Mouse (Mus musculus) thymus, postnatal 4 days (tissue): ENCODE results near the gene Prkce.

Source experiments
- DNase-seq: peaks from one replicate; pipeline ENCODE4 v3.0.0; 2021

Prkce gene

DNA sequence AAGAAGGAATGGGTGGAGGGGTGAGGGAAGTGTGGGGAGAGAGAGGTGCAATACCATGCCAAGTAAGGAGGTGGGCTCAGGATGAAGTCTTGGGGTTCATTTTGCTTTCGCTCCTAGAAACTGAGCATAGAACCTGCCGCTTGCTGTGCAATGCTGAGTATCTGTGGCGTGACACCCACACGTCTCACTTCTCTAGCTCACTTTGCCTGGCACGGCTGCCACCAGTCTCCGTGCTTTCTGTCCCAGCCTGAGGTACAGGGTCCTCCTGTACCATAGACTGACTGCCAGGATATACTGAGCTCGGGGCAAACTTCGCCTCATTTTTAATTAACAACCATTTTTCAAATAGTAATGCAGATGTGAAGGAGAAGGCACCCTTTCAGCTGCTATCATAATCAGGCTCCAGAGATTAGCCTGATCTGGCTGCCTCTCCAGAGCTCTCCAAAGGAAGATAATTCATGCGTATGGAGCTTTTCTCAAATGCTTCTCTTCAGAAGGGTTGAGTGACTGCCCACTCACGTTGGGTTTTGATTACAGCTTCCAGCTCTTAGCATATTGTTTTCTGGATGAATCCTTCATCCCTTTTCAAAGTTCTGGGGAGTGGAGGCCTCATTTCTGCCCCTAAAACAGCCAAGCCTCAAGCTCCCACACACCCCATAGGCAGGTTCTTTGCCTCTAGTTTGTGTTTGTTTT lies 253.2 kb downstream of the Prkce start:
- DNase-seq = no peak

DNA sequence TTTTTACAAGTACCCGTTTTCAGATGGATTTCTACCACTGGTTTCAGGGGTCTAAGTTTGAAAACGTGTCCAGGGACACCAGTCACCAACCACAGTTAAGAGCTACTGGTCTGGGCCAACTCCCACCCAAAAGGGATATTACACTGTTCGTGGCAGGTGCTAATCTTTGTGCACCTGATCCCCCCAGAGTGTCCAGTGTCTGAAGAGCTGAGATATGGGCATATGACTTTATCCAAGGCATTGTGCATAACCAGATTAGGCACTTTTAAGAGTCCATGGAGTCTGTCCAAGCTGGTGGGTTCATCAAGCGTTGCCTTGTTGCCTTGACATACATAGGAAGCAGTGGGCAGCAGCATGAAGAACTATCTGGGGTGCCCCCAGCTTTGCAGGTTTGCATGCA lies 254.4 kb downstream of the Prkce start:
- DNase-seq = no peak

DNA sequence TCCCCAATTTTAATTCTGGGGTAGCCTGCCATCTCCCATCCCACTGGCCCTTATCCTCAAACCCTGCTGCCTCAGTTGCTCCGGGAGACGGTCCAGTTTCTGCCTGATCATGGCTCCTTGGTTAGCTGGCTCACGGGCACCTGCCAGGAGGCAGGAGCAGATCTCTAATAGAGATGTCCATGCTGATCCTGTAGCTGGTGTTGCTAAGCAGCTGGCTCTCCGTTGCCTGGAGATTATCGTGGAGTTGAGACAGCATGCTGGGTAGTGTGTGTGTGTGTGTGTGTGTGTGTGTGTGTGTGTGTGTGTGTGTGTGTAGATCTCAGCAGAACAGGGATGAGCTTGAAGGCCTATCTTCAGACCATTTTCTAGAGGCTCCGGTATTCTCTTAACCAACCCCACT lies 262.3 kb downstream of the Prkce start:
- no peak for DNase-seq

DNA sequence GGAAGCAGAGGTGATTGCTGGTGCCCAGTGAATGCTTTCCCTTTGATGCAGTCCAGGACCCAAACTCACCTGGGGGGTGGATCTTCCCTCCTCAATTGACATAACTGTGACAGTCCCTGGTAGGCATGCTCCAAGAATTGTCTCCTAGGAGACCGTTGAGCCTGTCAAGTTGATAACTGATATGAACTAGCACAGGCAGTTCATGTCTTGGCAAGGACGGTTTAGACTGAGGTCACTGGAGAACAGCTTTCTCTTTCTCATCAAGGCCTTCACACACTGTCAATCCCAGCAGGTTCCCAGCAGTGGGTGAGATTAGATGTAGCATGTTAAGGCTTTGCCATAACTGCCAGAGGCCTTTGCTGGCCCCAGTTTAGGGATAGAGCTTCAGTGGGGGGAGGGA lies 265.5 kb downstream of the Prkce start:
- no peak for DNase-seq

DNA sequence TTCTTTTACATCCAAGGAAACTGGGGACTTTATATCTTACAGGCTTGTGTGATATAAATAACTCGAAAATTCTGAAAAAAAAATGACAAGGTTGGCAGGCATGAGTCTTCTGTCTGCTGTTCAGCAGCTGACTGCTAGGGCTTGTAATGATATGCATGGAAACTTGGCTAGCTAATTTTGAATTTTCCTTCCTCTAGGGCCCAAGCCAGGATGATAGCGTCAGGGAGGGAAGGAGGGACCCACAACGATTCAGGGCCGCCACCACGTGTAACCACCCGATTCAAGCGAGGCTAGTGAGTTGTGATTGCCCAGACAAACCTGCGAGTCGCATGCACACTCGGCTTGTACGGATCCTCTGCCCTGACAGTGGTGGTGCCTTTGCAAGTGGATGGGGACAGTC lies 266.2 kb downstream of the Prkce start:
- no peak for DNase-seq

DNA sequence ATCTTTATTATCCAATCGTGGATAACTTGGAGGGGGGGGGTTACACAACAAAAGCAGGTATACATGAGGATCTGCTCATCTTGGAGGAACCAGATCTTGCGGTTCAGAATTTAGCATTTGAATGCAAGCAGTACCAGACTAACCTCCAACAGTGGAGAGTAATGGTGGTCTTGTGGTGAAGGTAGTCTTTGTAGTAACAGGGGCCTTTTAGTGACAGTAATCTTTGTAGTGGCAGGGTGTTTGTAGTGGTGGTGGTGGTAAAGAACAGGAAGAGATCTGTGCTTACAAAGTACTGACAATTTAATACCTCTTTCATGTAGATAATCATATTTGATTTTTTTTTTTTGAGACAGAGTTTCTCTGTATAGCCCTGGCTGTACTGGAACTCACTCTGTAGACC lies 267.2 kb downstream of the Prkce start:
- DNase-seq = no peak

DNA sequence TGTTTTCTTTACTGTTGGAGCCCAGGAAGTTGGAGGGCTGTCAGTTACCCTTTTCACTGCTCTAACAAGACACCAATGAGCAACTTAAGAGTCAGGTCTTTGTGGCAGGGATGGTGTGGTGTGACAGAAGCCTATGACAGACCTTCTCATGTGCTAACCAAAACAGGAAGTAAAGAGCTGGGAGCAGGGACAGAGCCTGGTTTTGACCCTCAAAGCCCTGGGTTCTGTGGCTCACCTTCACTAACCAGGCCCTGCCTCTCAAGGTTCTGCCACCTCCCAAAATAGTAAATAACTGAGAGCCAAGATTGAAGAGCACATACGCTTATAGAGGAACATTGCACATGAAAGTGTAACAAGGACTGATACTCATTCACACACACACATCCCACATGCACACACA lies 268.0 kb downstream of the Prkce start:
- no peak for DNase-seq

DNA sequence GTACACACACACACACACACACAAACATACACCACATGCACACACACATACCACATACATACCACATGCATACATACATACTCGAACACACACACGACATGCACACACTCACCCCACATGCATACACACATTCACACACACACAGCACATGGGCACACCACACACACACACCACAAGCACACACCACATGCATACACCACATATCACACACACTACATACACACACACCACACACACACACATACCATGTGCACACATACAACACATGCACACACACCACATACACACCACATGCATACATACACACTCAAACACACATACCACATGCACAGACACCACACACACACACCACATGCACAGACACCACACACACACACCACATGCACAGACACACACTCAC lies 268.4 kb downstream of the Prkce start:
- DNase-seq = no peak

DNA sequence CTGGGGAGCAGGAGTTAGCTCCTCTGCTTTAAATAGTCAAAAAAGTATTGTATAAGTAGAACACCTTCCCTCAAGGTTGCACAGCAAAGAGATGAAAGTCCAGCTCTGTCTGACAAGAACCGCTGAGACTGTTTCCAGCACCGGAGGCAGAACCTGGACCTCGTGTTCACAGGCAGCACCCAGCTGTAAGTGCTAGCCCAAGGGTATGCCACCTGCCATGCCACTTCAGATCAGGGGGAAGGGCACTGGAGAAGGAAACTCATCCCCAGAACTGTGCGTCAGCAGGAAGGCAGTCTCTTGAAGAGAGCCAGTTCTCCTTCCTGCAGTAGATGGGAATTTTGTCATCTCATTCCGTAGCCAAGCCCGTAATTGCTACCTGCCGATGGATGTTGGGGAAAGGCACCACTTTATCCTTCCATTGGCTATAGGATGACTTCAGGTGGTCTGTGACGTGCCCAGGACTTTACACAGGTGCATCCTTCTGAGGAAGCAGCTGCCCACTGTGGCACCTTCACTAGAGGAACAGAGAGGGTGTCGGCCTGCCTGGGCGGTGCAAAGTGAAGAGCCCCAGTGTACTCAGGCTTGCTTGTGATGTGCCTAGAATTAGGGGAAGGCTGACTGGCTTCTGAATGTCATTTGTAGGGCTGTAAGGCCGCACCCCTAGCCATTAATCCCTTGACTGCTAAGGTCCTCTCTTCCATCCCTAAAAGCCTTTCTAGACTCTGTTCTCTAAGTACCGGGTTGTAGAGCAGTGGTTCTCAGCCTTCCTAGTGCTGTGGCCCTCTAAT lies 269.2 kb downstream of the Prkce start:
- DNase-seq = peak; percentile 50

DNA sequence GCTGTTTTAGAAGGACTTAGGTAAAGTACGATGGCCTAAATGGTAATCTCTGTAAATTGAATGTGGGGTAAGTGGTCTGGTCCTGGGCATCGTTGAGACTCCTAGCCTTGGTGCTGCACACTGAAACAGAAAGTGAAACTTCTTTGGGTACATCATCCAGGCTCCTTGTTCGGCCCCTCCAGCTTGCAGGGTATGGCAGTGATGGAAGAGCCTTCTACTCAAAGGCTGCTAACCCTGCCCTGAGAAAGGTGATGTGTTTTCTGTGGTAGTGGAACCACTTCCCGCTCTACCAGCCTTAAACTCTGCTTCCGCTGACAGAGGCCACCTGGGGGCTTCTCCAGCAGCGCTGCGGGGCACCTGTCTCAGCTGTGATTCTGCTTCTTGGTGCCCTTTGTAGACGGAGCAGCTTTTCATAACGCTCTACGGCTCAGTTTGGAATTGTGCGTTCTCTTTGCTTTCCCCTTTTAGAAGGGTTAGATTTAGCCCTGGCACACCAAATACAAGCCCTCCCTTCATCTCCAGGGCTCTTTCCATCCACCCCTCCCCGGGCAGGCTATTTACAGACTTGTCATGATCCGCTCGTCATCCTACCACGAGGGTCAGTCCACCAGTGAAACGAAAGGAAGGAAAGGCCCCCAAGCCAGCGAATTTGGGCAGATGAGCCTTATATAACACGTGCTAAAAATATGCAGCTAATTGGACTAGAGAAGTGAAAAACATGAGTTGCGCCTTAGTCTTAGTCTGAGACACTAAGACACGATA lies 270.1 kb downstream of the Prkce start:
- peak; percentile 75 for DNase-seq

DNA sequence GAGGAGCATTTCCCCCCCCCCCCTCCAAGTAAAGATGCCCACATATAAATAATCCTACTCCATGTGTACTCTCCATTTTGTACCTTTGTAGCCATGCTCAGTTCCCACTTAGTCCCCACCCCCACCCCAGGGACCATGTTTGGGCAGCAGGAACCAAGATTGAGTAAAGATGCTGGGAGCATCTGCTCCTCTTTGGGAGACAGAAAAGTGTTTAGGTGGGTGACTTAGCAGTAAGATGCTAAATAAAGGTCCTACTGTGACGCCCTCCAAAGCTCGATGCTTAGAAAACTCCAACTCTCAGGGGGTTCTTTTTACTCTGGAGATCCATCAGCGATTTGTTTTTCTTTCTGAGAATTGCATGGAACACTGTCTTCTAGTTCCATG lies 270.7 kb downstream of the Prkce start:
- DNase-seq = no peak

DNA sequence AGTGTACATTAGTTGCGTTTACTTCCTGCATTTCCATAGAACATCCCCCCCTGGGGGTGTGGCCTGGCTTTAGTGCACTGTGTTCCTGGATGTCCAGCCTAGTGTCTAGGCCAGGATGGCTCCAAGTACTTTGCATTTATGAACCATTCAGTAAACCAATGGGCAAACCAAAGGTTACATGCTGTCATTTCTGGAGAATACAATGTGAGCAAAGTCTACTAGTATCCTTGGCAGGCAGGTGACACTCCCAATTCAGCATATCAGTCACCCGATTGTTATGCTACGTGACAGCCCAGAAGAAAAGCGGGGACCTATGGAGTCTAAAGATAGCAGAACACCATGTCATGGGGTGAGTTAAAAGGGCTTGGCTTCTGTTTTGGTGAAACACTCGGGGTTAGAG lies 271.2 kb downstream of the Prkce start:
- no peak for DNase-seq

DNA sequence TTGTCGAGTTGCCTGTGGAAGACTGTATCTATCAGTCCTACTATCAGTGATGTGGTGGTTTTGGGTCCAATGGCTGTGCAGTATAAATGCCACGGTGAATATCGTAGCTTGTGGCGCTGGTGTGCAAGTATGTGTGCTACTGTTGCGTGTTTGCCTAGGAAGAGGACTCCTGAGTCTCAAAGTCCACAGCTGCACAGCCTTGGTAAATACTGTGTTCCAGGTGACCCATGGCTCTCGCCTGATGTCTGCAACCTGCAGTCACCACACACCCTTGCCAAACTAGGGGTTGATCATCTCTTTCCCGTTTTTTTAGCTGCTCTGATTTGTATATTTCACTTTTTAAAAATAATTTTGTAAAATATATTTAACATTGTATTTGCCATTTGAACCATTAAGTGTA lies 273.5 kb downstream of the Prkce start:
- no peak for DNase-seq

DNA sequence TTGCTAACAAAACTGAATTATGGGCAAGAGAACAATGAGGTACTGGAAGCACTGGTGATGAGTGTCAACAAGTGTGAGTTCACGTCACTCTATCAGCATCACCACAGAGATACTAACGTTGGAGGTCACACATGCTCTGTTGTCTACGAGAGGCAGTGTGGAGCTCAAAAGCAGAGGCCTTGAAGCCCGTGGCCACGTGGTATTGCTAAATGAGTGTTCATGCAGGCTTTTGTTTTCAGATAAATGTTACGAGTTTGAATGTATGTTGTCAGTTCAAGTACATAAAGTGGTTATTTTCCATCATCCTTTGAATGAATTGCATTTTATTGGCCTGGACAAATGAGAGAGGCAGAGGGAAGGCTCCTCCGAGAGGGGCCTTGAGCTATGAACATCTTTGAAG lies 276.3 kb downstream of the Prkce start:
- no peak for DNase-seq

DNA sequence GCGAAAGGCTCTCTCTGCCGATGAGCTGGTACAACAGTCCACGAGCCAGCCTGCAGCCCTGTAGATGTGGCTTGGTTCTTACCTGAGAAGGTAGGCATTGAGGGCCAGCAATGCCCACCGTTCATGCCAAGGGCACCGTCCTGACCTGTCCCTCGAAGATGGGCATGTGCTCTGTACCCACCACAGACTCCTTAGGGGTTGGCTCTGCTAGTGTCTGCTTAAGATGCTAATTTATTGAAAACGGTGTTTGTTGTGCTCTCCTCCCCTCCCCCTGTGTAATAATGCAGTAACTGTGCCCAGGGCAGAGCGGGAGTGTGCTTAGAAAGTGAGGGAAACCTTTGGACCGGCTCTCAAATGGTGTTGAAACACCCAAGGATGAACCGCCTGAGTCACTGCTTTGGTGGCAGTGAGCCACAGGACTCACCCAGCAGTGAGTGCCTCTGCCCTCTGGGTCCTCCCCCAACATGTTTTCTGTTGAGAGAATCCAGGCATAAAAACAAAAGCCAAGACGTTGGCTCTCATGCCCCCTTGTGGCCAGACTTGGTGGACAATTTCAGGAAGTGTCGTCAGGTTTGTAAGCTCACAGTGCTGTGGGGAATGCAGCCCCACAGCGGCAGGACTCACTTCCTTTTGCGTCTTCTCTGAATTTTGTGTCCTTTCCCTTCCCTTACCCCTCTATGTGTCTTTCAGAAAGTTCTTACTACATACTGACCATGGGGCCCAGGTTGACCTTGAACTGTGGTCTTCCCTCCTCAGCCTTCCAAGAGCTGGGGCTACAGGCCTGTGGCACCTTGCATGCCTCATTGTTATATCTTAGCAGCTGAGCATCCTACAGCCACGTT lies 277.2 kb downstream of the Prkce start:
- peak; percentile 95 for DNase-seq

DNA sequence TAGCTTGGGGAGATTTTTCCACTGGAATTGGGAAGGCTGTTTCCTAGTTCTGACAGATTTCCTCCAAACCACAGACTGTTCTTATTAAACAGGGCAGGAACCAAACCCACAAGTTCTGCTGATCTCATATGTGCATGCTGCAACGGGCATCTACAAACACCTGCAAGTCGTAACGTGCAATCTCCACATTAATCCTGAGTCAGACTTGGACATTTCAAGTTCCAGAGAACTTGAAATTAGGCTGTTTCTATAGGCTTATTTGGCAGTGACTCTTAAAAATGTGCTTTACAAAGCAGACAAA lies 277.8 kb downstream of the Prkce start:
- no peak for DNase-seq

DNA sequence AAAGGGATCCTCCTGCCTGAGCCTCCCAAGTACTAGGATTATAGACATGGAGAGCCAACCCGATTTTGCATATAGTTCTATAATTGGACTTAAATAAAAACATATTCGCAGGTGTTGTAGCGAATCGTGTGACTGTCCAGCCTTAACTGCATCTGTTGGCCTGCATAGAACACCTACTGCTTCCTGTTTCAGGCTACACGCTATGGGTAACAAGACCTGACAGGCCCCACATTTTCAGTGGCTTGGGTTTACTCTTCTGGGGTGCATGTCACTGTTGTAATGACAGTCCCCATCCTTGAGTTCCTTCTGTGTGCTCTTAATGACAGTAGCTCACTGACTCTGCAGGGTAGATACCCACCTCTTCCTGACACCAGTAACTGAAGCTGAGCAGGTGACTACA lies 278.3 kb downstream of the Prkce start:
- no peak for DNase-seq

DNA sequence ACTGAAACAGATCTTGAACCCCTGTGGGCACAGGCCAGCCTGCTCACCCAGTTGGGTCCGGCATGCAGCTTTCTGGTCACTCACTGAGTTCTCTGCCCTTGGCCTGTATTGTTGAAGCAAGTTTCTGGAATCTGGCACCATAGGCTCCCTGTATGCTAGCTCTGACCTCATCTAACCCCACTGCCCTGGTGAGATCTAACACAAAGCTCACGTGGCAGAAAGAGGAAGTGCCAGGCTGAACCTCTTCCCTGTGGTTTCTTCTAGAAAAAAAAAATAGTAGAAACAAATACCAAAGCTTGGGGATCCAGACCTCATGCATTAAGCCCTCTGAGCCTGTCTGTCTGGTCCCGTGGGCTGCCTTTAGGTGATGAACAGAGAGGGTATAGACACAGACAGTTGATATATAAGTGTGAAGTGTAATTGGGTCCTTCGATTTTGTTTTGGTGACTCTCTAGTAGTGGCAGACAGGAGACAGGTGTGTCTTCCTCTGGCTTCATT lies 279.6 kb downstream of the Prkce start:
- no peak for DNase-seq

DNA sequence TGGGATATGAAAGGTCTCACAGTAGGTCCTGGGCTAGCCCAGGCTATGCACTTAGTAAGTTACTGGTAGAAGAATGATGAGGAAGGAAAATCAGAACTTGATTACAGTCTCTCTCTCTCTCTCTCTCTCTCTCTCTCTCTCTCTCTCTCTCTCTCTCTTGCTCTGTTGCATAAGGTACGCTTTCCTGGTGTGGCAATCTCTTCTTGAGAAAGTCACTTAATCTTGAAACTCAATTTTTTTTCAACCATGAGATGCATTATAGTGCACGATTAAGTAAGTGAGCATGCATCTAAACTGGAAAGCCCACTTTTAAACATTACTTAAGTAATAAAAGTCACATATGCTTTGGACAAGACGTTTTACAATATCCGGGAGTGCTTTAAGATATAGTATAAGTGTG lies 285.3 kb downstream of the Prkce start:
- no peak for DNase-seq

DNA sequence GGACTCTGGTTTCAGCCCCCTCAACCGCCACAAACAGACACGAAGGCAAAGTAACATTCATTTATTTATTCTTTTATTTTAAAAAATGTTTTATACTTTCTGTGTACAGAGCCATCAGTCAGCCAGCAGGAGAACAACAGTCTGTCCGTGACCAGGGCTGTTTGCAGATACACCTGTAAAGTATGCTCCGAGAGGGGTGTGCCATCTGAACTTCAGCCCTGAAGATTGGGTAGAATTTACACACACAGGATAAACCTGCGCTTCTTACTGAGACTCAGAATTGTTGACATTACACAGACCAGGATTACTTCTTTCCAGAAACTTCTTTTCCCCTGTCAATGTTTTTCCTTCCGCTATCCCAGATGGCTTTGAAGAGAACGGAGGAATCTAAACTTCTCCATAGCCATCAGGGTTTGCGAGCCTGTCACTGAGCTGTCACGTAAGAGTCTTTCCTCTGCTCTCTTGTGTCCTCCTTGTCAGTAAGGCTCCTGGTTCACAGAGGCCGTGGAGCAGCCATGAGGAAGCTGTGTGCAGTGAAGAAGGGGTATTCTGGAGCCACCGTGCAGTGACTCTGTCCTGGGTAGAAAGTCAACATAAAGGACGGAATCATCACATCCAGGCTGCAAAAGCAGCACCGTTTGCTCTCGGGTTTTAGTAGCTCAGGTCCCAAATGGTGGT lies 286.2 kb downstream of the Prkce start:
- no peak for DNase-seq

DNA sequence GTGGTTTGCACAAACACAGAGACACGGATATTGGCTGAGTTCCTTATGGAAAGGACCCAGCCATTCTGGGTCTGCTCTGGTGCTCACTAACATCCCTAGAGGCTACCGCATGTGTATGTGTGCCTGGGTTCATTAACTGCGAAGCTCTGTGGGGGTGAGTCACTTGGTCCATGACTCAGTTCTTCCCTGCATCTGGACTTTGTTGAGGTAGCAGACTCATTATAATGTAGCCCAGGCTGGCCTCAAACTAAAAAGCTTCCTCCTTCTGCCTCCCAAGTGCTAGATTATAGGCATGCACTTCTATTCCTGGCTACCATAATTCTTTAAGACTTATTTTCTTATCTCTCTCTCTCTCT lies 286.7 kb downstream of the Prkce start:
- DNase-seq = no peak

DNA sequence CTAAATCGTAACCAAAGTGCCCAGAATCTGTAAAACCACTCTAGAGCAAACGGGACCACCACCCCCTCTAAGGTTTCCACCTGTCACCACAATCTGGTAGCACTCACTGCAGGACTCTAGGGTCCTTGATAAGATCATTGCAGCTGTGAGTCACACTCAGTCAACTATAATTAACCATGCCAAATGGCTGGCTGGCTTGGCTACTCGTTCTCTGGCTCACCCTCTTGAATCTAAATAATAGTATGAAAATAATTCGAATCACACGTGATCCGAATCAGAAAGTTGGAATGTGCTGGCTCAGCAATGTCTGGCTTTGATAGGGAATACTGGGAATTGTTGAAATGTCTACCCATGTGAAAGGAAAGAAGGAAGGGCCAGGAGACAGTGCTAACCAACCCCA lies 288.9 kb downstream of the Prkce start:
- no peak for DNase-seq
